Mouse (Mus musculus): ENCODE results near the gene Mgat5.

The Mgat5 gene

DNA sequence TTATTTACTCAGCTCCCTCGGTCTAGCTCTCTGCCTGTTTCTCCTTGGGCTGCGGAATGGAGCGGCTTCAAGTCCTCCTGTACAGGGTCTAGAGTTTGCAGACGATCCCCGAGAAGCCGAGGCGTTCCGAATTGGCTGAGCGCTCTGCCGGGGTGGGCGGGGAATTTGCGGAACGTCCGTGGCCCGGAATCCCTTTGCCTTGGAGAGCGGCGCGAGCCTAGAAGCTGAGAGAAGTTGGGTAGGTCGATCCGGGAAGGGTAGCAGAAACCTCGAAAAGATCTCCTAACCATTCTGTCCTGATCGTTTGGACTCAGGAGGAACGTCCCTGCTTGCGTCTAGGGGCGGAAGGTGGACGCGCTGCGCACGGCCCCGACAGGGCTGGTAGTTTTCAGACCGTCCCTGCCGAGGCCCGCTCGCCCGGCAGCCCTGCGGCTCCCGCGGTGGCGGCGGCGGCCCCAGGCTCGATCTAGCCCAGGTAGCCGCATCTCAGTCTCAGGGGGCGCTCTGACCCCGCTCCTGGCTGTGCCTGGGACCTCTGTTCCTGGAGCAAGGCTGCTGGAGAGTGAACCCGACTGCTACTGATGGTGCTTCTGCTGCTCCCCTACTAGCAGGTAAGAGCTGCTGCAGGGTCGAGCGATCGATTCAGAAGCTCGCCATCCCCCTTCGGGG lies at the start of gene Mgat5:
Gene Mgat5, plus strand, starts transcription at position 199 of the 669 bp plus-strand sequence.
- peak; percentile 69 to 74 for DNase-seq (ENCODE audit: low spot score in 2 of 2)

DNA sequence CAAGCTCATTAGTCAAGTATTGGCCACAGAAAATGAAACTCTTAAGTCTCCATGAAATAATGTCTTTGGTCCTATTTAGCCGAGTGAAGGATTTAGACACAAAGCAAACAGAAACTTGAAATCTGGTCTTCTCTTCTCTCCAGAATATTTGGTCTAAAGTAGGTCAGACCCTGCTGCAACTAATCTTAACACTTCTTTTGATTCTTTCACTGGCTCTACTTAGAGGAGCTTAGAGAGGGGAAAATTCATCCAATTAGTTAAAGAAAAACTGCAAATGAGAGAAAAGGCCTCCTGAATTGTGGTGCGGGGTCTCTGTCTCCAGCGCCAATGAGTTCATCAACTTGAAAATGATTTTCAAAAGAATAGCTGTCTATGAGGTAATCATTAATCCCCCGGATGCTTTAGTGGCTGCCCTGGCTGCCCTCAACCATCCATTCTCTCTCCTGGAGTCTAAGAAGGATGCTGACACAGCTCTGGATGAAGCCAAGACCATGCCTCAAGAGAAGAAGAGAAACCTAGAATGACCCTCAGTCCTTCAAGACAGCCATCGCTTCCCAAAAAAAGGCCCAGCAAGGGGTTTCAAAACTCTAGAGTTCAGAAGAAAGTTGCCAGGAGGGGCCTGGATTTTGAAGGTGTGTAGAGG lies 44.6 kb upstream of the Mgat5 start:
- no peak for DNase-seq (ENCODE audit: low spot score in 2 of 2)

GRCm38 (mm10) chr1:127164589-127165160 lies 40.1 kb upstream of the Mgat5 start:
- no peak for DNase-seq (ENCODE audit: low spot score in 2 of 2)

DNA sequence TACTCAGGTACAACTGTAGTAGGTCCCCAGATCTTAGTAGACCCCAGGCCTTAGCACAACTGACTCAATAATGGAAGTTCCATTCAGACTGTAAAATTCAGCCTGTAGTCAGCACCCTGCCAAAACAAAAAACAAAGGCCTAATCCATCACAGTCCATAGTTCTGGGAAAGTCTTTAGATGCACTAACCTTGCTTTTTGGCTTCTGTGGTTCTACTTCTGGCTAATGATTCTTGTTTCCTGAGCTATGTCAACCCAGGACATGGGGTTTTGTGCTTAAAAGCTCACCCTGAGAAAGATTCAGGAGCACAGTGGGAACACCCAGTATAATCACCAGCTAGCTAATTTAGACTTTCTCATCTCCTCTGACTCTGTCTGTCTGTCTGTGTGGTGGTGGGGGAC lies 38.3 kb upstream of the Mgat5 start:
- no peak for DNase-seq (ENCODE audit: low spot score in 2 of 2)

DNA sequence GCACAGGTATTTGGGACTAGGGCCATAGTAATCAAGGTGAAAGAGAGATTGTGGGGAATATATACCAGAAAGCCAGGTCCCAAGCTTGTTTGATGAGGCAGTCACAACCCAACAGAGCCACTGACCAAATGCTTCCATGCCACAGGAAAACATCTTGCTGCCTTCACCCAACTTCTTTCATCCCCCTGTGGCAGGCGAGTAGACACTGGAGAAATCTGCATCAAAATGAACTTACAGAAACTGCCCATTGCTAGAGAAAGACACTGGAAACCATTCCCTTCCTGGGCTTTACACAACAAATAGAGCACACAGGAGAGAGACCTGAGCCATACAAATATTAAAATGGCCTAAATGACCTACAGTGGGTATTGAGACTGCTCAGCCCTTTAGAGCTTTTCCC lies 37.2 kb upstream of the Mgat5 start:
- DNase-seq (ENCODE audit: low spot score in 2 of 2) = no peak

DNA sequence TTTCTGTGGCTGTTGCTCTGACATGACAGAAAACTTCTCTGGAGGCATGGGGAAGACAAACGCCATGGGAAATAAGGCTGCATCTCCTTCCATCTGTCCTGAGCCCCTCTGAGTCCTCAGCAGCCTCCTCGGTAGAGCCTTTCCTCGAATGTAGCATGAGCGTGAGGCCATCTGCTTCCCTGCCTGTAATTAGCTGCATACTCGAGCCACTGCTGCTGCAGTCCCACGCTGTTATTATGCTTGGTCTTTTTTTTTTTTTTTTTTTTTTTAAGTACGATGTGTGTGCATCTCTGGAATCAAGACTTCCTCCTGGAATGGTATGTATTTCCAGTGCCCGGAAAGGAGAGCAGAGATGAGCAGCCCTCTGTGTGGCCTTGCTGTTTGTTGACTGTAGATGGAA lies 36.6 kb upstream of the Mgat5 start:
- DNase-seq (ENCODE audit: low spot score in 2 of 2) = no peak

- DNase-seq (ENCODE audit: low spot score in 2 of 2) = no peak
Observed at GRCm38 (mm10) chr1:127169516-127169915, 35.3 kb upstream of the Mgat5 start.

GRCm38 (mm10) chr1:127171361-127171760 lies 33.5 kb upstream of the Mgat5 start:
- DNase-seq (ENCODE audit: low spot score in 2 of 2) = no peak

GRCm38 (mm10) chr1:127173448-127173847 lies 31.4 kb upstream of the Mgat5 start:
- DNase-seq (ENCODE audit: low spot score in 2 of 2) = no peak

- no peak for DNase-seq (ENCODE audit: low spot score in 2 of 2)
Observed at GRCm38 (mm10) chr1:127192396-127192795, 12.4 kb upstream of the Mgat5 start.

DNA sequence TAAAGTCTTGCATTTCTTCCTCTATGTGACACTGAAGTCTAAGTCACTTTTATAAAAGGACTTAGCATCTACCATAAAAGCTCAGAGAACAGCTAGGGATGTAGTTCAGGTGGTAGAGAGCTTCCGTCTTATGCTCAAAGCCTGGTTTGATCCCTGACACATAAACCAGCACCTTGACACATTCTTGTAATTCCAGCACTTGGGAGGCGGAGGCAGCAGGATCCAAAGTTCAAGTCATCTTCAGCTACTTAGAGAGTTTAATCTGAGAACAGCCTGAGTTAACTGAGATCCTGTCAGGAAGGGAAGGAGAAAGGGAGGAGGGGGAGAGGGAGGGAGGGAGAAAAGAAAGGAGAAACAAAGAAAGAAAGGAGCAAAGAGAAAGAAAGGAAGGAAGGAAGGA lies 5.6 kb upstream of the Mgat5 start:
- DNase-seq (ENCODE audit: low spot score in 2 of 2) = no peak

GRCm38 (mm10) chr1:127202360-127202759 lies 2.5 kb upstream of the Mgat5 start:
- DNase-seq (ENCODE audit: low spot score in 2 of 2) = no peak

DNA sequence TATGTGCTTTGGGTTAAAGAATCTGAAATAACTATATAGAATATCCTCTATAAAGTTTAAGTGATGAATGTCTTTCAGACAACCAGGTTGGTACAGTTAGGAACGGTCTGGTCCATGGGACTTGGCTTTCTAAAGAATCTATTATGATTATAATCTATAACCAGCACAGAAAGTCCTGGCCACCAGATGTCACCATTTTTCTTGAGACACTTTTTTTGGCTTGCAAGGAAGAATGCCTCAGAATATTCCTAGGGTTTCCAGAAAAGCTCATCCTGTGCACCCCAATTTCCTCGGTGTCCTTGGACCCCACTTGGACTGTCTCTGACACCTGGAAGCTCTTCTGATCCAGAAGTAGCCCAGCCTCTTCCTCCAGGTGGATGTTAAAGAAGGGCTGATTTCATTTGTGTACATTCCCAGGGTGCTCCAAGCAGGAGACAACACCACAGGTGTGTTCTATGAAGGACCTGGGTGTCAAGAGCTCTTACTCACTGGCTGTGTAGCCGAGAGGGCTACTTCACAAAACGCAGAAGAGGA lies 1.5 kb upstream of the Mgat5 start:
- no peak for DNase-seq (ENCODE audit: low spot score in 2 of 2)

GRCm38 (mm10) chr1:127205501-127206019 lies 745 bp downstream of the Mgat5 start:
- DNase-seq (ENCODE audit: low spot score in 2 of 2) = no peak

DNA sequence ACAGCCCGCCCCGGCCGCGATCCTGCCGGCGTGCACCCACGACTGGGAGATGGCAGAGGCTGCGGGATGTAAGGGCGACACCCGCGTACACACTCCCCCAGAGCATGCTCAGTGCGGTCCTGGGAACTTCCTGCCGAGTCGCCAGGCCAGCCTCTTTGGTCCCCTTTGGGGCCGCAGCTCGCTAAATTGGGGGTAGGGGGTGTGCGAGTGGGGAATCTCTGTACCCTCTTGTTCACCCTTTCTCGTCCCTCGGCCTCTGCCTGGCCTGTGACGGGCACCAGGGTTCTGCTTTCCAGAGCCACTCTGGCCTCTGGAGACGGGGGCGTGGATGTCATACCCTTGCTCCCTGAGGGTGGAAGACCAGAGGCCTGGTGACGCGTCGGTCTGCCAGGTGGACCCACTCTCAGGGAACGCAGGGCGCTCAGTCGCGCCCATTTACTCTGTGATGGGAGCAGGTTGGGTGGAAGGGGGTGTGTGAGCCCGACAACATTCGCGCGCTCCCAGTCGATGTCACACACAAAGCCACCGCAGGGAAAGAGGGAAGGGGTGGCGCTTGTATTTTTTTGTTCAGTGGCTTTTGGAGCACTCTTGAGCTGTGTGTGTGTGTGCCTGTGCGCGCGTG lies 1.3 kb downstream of the Mgat5 start:
- peak in 1 of 2 experiments; percentile 13 for DNase-seq (ENCODE audit: low spot score in 2 of 2)

DNA sequence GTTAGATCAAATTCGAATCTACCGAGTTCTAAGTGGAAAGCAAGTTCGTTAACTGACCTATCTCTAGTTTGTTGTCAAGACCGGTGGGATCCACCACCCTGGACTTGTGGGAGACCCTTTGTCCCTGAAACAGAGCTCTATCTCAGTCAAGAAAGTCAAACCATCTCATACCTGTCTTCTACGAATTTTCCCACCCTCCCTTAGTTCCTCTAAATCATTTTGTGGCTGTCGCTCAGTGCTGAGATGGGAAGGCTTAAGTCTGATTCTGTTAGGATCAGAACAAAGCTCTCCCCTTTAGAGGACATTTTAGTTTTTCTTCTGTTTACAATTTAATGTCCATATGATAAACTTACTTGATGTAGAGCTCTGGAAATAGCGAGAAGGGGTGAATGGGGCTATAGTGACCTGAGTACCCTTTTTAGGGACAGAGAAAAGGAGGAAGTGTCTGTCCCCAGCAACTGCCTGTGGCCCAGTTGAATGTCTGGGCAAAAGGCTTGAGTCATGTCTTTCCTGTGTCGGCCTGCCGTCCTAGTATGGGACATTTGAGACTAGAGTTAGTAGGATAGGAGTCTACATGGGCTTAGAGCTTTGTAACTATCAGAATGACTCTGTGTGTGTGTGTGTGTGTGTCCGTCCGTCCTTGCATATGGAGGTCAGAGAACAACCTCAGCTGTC lies 2.2 kb downstream of the Mgat5 start:
- DNase-seq (ENCODE audit: low spot score in 2 of 2) = no peak

- DNase-seq (ENCODE audit: low spot score in 2 of 2) = no peak
Observed at GRCm38 (mm10) chr1:127208167-127208566, 3.4 kb downstream of the Mgat5 start.

DNA sequence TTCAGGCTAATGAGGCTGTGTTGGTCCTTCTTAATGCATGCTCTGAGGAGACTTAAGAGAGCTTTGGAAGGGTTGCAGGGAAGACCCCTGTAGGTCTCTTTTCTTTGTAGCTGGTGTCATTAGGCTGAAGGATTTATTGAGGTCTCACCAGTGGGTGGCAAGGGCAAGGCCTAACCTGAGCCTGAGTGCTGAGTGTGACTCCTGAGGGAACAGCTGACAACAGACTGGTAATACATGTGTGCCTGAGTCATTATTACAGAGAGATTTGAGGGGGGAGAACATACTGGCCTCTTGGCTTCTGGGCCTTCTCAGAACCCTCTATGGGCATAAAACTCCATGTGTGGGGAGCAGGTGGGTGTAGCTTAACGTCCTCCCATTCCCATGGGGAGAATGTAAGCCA lies 8.0 kb downstream of the Mgat5 start:
- DNase-seq (ENCODE audit: low spot score in 2 of 2) = no peak

GRCm38 (mm10) chr1:127213434-127213833 lies 8.6 kb downstream of the Mgat5 start:
- DNase-seq (ENCODE audit: low spot score in 2 of 2) = no peak

- no peak for DNase-seq (ENCODE audit: low spot score in 2 of 2)
Observed at GRCm38 (mm10) chr1:127214585-127215232, 9.9 kb downstream of the Mgat5 start.

GRCm38 (mm10) chr1:127216979-127217378 lies 12.2 kb downstream of the Mgat5 start:
- no peak for DNase-seq (ENCODE audit: low spot score in 2 of 2)

Data from spleen, postnatal 14 days (tissue).